Mouse (Mus musculus) liver, embryonic 15.5 days (tissue): ENCODE measurements around the gene Rtbdn. TPM values are rescaled to one million over a fixed set of nuclear protein-coding genes. Genes with fewer than 3 reads are reported as not detected.
"Not testable (repeated sequence)": the region's sequence is repeated elsewhere in the genome, so short reads cannot be mapped to it uniquely, and the experiment has no call there.

Experiments
- ATAC-seq: fragments of 200-750 bp; cut with Nextera tagmentation; 2 replicates; pipeline ENCODE4 v1.8.0; 2017; ENCODE audit warnings: moderate number of reproducible peaks, mild to moderate bottlenecking, moderate library complexity; ENCODE audit not compliant: insufficient read depth
- H3K27ac ChIP-seq: fragments of 300-500 bp; sonication (generic); replicated peaks from 2 replicates; pipeline ENCODE4 v1.5.1; 2015; ENCODE audit warnings: mild to moderate bottlenecking, inconsistent platforms
- H3K27me3 ChIP-seq: fragments of 300-500 bp; sonication (generic); 2 replicates; pipeline ENCODE4 v1.6.1; 2015; ENCODE audit warnings: mild to moderate bottlenecking, inconsistent platforms
- H3K36me3 ChIP-seq: fragments of 300-500 bp; sonication (generic); replicated peaks from 2 replicates; pipeline ENCODE4 v1.6.1; 2015; ENCODE audit warnings: moderate library complexity, mild to moderate bottlenecking, inconsistent platforms
- H3K4me1 ChIP-seq: fragments of 300-500 bp; sonication (generic); replicated peaks from 2 replicates; pipeline ENCODE4 v1.6.1; 2015; ENCODE audit warnings: inconsistent platforms
- H3K4me2 ChIP-seq: fragments of 300-500 bp; sonication (generic); 2 replicates; pipeline ENCODE4 v1.6.1; 2015; ENCODE audit warnings: moderate library complexity, mild to moderate bottlenecking, inconsistent platforms
- H3K4me3 ChIP-seq: fragments of 300-500 bp; sonication (generic); replicated peaks from 2 replicates; pipeline ENCODE4 v1.5.1; 2015; ENCODE audit warnings: mild to moderate bottlenecking, inconsistent platforms
- H3K9ac ChIP-seq: fragments of 300-500 bp; sonication (generic); 2 replicates; pipeline ENCODE4 v1.6.1; 2015; ENCODE audit warnings: moderate library complexity, mild to moderate bottlenecking, inconsistent platforms
- H3K9me3 ChIP-seq: fragments of 300-500 bp; sonication (generic); replicated peaks from 2 replicates; pipeline ENCODE4 v1.6.1; 2016; ENCODE audit warnings: inconsistent platforms
- WGBS: fragments of 180-500 bp; shearing (Covaris S2); methylation state at CpG from one replicate; pipeline ENCODE4 v1.1.7; 2015; ENCODE audit warnings: mixed read lengths; ENCODE audit not compliant: insufficient replicate concordance; 5-methylcytosine and 5-hydroxymethylcytosine counted together
- polyA plus RNA-seq: library from polyadenylated mRNA; unstranded; fragments of >200 nt; fragmentation: Nextera tagmentation; extraction: Ambion mirVana; gene quantifications from 2 replicates; pipeline ENCODE4 v1.2.1, GENCODE M21; 2015

Gene Rtbdn
- 0.18 and 0.40 TPM in 2 replicates for polyA plus RNA-seq

DNA sequence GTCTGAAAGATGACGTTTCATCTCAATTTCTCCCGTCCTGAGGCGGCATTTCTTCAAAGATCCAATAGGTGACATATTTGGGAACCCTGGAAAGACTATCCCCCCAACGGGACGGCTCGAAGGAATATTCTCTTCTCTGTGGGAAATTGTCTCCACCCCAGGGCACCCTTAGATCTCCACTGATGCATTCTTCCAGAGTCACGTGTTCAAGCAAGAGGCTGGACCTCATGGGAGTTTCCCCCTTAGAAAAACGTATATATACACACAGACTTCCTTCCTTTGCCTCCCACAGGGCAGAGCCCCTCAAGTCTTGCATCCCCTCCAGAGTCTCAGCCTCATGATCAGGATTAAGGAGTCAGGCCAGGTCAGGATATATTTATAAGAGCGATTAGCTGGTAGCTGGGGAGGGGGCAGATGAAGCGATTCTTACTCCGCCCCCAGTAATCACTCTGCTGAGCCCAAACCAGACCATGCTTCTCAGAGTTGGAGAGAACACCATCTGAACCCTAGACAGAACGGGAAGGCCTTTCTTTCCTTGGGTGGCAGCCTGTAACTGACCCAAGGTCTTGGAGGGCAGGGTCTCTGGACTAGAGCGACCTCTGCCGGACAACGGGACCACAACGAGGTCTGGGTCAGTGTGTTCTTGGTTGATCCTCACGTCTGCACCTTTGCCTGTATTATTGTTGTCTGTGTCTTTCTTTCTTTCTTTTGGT lies at the start of gene Rtbdn:
TSS of gene Rtbdn (plus strand) at position 464 of the 713 bp plus-strand sequence.
- 11% methylated on average over 17 of the region's 17 CpGs for WGBS
- peak within 1 kb of the TSS; percentile 53 for H3K4me2 ChIP-seq

DNA sequence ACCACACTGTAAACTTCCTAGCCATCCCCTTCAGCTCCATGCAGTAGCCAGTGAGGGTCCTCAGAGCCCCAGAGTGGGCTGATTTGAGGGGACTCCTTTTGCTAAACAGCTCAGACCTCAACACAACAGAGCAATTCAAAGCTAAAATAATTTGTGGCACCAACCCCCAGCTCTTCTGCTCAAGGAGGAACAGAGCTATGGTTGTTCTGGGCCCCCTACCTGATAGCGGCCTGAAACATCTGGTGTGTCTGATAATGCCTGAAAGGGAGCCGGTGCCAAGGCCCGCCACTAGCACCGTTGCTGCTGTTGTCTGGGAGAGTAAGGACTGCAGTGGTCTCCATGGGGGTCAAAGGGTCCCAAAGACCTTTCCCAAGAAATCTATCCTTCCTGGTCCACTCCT lies 45.7 kb upstream of the Rtbdn start:
- Histone ChIP-seq H3K4me3 (peak overlapping the region; percentile 88), H3K27me3 (no peaks in the 10 kb centered on the region), H3K4me1 (peaks cover 65% of the 10 kb centered on the region), H3K27ac (peak overlapping the region; percentile 99), H3K9ac (peak overlapping the region; percentile 97), H3K4me2 (peak overlapping the region; percentile 92), H3K36me3 (peaks cover 27% of the 10 kb centered on the region), H3K9me3 (no peaks in the 10 kb centered on the region)
- WGBS: 11% methylated on average over 4 of the region's 4 CpGs
- ATAC-seq: peak; percentile 81

More for the DNA sequence above, at the start of gene Rtbdn:
- Histone ChIP-seq H3K27ac (no peak within 1 kb of the TSS), H3K36me3 (no peaks in the 10 kb centered on the region), H3K27me3 (peaks cover 94% of the 10 kb centered on the region), H3K9me3 (no peaks in the 10 kb centered on the region), H3K9ac (no peak within 1 kb of the TSS), H3K4me1 (peaks cover 33% of the 10 kb centered on the region), H3K4me3 (peak within 1 kb of the TSS; percentile 29)
- ATAC-seq: no peak

DNA sequence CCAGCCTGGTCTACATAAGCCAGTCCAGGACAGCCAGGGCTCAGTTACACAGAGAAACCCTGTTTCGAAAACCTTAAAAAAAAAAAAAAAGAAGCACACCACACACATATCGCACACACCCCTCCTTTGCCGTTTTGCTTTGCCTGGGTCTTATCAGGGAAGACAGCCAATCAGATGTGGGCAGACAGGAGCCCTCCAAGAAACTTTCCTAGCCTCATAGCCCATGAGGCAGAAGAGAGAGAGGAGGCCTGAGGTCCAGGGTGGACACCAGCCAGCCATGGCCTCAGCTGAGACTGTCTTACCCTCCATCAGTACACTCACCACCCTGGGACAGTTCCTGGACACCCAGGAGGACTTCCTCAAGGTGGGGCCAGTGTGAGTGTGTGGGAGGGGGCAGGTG lies 45.0 kb upstream of the Rtbdn start, which contains the start of gene Klf1:
TSS of gene Klf1 (plus strand) at position 177 of the 400 bp plus-strand sequence.
- peaks cover 34% of the 10 kb centered on the region for H3K36me3 ChIP-seq
- H3K9me3 ChIP-seq: no peaks in the 10 kb centered on the region
- peak within 1 kb of the TSS; percentile 92 for H3K4me2 ChIP-seq
- 16% methylated on average over 3 of the region's 3 CpGs for WGBS
- peak within 1 kb of the TSS; percentile 97 for H3K9ac ChIP-seq
- H3K27ac ChIP-seq: peak within 1 kb of the TSS; percentile 99
- ATAC-seq: peak; percentile 66
- peaks cover 72% of the 10 kb centered on the region for H3K4me1 ChIP-seq
- H3K4me3 ChIP-seq: peak within 1 kb of the TSS; percentile 88
- no peaks in the 10 kb centered on the region for H3K27me3 ChIP-seq

DNA sequence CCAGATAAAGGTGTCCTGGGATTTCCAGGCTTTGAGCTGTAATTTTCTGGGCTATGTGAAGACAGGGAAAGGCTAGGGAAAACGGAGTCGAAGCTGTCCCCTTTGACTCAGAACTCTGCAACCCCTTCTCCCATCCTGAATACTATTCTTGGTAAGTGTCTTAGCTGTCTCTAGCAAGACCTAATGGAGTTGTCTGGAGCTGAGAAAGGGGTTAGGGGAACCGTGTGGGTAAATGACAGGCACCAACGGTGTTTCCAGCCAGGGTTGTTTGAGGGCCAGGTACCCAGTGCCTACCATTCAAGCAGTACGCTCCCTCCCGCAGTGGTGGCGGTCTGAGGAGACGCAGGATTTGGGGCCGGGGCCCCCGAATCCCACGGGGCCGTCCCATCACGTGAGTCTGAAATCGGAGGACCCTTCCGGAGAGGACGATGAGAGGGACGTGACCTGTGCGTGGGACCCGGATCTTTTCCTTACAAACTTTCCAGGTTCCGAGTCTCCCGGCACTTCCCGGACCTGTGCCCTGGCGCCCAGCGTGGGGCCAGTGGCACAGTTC lies 44.3 kb upstream of the Rtbdn start:
- Histone ChIP-seq H3K4me2 (peak overlapping the region; percentile 92), H3K9ac (peak overlapping the region; percentile 97), H3K4me3 (peak overlapping the region; percentile 88), H3K36me3 (peaks cover 41% of the 10 kb centered on the region), H3K27ac (peak overlapping the region; percentile 99), H3K9me3 (no peaks in the 10 kb centered on the region), H3K4me1 (peaks cover 76% of the 10 kb centered on the region), H3K27me3 (no peaks in the 10 kb centered on the region)
- ATAC-seq: no peak
- 1% methylated on average over 24 of the region's 24 CpGs for WGBS

DNA sequence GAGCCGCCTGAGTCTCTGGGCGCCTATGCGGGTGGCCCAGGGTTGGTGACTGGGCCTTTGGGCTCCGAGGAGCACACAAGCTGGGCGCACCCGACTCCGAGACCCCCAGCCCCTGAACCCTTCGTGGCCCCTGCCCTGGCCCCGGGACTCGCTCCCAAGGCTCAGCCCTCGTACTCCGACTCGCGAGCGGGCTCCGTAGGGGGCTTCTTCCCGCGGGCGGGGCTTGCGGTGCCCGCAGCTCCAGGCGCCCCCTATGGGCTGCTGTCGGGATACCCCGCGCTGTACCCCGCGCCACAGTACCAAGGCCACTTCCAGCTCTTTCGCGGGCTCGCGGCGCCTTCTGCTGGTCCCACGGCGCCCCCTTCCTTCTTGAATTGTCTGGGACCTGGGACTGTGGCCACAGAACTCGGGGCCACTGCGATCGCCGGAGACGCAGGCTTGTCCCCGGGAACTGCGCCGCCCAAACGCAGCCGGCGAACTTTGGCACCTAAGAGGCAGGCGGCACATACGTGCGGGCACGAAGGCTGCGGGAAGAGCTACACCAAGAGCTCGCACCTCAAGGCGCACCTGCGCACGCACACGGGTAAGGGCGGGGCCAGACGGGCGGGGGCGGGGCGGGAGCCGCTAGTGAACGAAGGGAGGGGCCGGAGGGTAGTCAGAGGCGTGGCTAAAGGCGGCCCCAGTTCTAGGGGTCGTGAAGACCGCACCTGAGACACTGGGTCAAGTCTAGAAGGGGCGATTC lies 43.7 kb upstream of the Rtbdn start:
- H3K9me3 ChIP-seq: no peaks in the 10 kb centered on the region
- peak overlapping the region; percentile 88 for H3K4me3 ChIP-seq
- peak overlapping the region; percentile 92 for H3K4me2 ChIP-seq
- ATAC-seq: peak; percentile 71
- H3K9ac ChIP-seq: peak overlapping the region; percentile 97
- H3K4me1 ChIP-seq: peaks cover 76% of the 10 kb centered on the region
- H3K36me3 ChIP-seq: peaks cover 43% of the 10 kb centered on the region
- under 1% methylated on average over 68 of the region's 68 CpGs for WGBS
- H3K27me3 ChIP-seq: no peaks in the 10 kb centered on the region
- H3K27ac ChIP-seq: peak overlapping the region; percentile 99

DNA sequence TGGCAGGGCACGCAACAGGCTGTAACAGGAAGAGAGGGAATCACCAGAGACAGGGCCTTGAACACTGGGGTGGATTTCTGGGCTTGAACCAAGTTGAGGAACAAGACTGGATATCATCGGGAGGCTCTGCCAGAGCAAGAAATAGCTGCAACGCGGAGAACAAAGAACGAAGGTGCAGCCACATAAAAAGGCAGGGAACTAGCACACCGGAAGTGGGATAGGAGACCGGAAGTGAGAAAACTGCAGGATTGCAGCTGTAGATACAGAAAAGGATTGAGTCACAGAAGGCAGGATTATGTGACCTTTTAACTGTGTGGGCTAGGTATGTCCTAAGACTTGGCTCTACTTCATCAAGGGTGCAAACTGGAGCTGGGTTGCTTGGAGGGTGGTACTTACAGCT lies 42.4 kb upstream of the Rtbdn start:
- peaks cover 43% of the 10 kb centered on the region for H3K36me3 ChIP-seq
- ATAC-seq: no peak
- peak overlapping the region; percentile 88 for H3K27ac ChIP-seq
- H3K9ac ChIP-seq: 0 out of 2 replicates have a peak overlapping the region, but pooled peaks have one; percentile 16
- 83% methylated on average over 7 of the region's 7 CpGs for WGBS
- no peaks in the 10 kb centered on the region for H3K9me3 ChIP-seq
- H3K4me3 ChIP-seq: peak overlapping the region; percentile 88
- 0 out of 2 replicates have a peak, but pooled peaks cover under 1% of the 10 kb centered on the region for H3K27me3 ChIP-seq
- H3K4me2 ChIP-seq: peak overlapping the region; percentile 92
- H3K4me1 ChIP-seq: peaks cover 76% of the 10 kb centered on the region

DNA sequence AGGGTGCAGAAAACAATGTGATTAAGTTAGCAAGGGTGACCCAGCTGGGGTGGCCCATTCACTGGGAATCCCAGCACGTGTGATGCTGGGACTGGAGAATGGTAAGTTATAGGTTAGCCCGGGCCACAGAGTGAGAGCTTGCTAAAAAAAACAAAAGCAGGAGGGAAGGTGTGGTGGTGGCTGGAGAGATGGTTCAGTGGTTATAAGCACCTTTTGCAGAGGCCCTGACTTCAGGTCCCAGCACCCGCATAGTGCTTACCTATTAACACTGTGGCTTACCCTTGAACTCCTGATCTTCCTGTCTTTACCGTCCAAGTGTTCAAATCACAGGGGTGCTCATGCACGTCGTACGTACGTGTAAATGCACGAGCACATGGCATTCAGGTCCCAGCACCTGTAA lies 39.8 kb upstream of the Rtbdn start:
- ATAC-seq: no peak
- Histone ChIP-seq H3K27me3 (peaks cover 12% of the 10 kb centered on the region), H3K27ac (peak overlapping the region; percentile 88), H3K4me2 (peak overlapping the region; percentile 88; the same call in 1 of the 2 replicates), H3K4me3 (no peak overlapping the region), H3K9ac (no peak overlapping the region), H3K4me1 (peaks cover 67% of the 10 kb centered on the region), H3K9me3 (no peaks in the 10 kb centered on the region), H3K36me3 (peaks cover 56% of the 10 kb centered on the region)
- WGBS: 84% methylated on average over 9 of the region's 9 CpGs

DNA sequence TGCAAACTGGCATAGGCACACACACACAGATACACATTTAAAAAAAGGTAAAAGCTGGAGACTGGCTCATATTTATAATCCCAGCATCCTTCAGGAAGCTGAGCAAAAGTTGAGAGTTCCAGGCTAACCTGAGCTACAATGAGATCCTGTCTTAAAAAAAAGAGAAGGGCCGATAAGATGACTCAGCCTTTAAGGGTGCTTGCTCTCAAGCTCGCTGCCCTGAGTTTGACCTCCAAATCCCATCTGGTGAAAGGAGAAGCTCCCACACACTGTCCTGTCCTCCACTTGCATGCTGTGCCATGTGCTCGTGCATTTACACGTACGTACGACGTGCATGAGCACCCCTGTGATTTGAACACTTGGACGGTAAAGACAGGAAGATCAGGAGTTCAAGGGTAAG lies 39.3 kb upstream of the Rtbdn start:
- H3K27ac ChIP-seq: peak overlapping the region; percentile 88
- H3K4me1 ChIP-seq: peaks cover 72% of the 10 kb centered on the region
- H3K36me3 ChIP-seq: peaks cover 56% of the 10 kb centered on the region
- H3K9me3 ChIP-seq: no peaks in the 10 kb centered on the region
- peaks cover 17% of the 10 kb centered on the region for H3K27me3 ChIP-seq
- no peak overlapping the region for H3K4me3 ChIP-seq
- no peak overlapping the region for H3K9ac ChIP-seq
- 54% methylated on average over 8 of the region's 8 CpGs for WGBS
- ATAC-seq: no peak
- peak overlapping the region; percentile 88; the same call in 1 of the 2 replicates for H3K4me2 ChIP-seq

DNA sequence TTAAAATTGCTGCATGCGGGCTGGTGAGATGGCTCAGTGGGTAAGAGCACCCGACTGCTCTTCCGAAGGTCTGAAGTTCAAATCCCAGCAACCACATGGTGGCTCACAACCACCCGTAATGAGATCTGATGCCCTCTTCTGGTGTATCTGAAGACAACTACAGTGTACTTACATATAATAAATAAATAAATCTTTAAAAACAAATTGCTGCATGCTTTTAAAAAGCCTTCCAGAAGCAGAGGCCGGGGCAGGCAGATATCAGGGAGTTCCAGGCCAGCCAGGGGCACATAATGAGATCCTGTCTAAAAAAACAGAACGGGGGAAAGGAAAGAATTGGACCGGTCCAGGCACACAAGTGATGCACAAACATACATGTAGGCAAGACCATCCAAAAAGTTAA lies 38.8 kb upstream of the Rtbdn start:
- H3K27ac ChIP-seq: peak overlapping the region; percentile 88
- H3K4me2 ChIP-seq: peak overlapping the region; percentile 88
- peaks cover 22% of the 10 kb centered on the region for H3K27me3 ChIP-seq
- peak; percentile 2; the same call in 1 of the 2 replicates for ATAC-seq
- peaks cover 56% of the 10 kb centered on the region for H3K36me3 ChIP-seq
- not testable (repeated sequence) for H3K9me3 ChIP-seq
- H3K4me1 ChIP-seq: peaks cover 76% of the 10 kb centered on the region
- peak overlapping the region; percentile 67 for H3K4me3 ChIP-seq
- WGBS: 11% methylated on average over 7 of the region's 7 CpGs
- H3K9ac ChIP-seq: 0 out of 2 replicates have a peak overlapping the region, but pooled peaks have one; percentile 81

DNA sequence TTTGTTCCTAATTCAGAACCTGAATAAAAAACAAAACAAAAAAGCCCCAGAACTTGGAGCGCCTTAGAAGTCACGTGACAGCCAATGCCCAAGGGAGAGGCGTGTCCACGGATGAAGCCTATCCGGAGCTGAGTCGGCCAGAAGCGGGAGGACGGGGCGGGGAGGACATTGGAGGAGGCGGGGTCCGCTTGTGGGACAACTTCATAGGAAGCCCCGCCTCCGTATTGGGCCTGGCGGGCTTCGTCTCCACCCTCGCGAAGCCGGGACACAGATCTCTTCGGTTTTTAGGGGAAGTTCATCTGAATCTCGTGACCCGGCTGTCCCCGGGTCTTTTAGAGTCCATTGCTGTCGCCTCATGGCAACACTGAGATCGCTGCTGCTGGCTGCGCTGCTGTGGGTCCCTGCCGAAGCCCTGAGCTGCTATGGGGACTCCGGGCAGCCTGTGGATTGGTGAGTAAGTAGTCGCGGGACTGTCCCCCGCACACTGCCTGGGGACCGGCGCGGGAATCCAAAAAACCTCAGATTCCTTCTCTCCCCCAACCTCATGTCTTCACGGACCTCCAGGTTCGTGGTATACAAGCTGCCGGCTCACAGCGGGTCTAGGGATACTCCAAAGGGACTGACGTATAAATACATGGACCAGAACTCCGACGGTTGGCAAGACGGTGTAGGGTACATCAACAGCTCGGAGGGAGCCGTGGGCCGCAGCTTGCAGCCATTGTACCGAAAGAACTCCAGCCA lies 38.2 kb upstream of the Rtbdn start, which contains the start of gene Dnase2a:
TSS of gene Dnase2a (plus strand) at position 140 of the 741 bp plus-strand sequence.
- Histone ChIP-seq H3K4me2 (peak within 1 kb of the TSS; percentile 88), H3K4me1 (peaks cover 80% of the 10 kb centered on the region), H3K9ac (peak within 1 kb of the TSS; percentile 81), H3K4me3 (peak within 1 kb of the TSS; percentile 67), H3K36me3 (peaks cover 53% of the 10 kb centered on the region), H3K27me3 (peaks cover 26% of the 10 kb centered on the region), H3K27ac (peak within 1 kb of the TSS; percentile 88), H3K9me3 (no peaks in the 10 kb centered on the region)
- WGBS: under 1% methylated on average over 45 of the region's 45 CpGs
- peak; percentile 90 for ATAC-seq
